Mouse (Mus musculus) midbrain, embryonic 16.5 days (tissue): ENCODE results near the gene Cdkl3. TPM values are rescaled to one million over a fixed set of nuclear protein-coding genes. Genes with fewer than 3 reads are reported as not detected.

Source experiments
- ATAC-seq: fragments of 200-750 bp; cut with Nextera tagmentation; 2 replicates; pipeline ENCODE4 v1.8.0; 2017; ENCODE audit warnings: moderate TSS enrichment
- H3K27ac ChIP-seq: fragments of 300-500 bp; sonication (generic); 2 replicates; pipeline ENCODE4 v1.5.1; 2014; ENCODE audit warnings: mild to moderate bottlenecking, low read length, mixed read lengths
- H3K27me3 ChIP-seq: fragments of 300-500 bp; sonication (generic); 2 replicates; pipeline ENCODE4 v1.6.1; 2014; ENCODE audit warnings: low read depth, low read length, mixed read lengths; ENCODE audit not compliant: control insufficient read depth, insufficient read depth
- H3K36me3 ChIP-seq: fragments of 300-500 bp; sonication (generic); 2 replicates; pipeline ENCODE4 v1.6.1; 2014; ENCODE audit warnings: mild to moderate bottlenecking, low read length, moderate library complexity, mixed read lengths; ENCODE audit not compliant: control insufficient read depth, insufficient read depth
- H3K4me1 ChIP-seq: fragments of 300-500 bp; sonication (generic); 2 replicates; pipeline ENCODE4 v1.6.1; 2014; ENCODE audit warnings: mild to moderate bottlenecking, low read length, mixed read lengths; ENCODE audit not compliant: control insufficient read depth, insufficient read depth
- H3K4me2 ChIP-seq: fragments of 300-500 bp; sonication (generic); 2 replicates; pipeline ENCODE4 v1.6.1; 2014; ENCODE audit warnings: mild to moderate bottlenecking, low read length, mixed read lengths
- H3K4me3 ChIP-seq: fragments of 300-500 bp; sonication (generic); 2 replicates; pipeline ENCODE4 v1.5.1; 2014; ENCODE audit warnings: low read depth, mild to moderate bottlenecking, low read length, moderate library complexity, mixed read lengths
- H3K9ac ChIP-seq: fragments of 300-500 bp; sonication (generic); 2 replicates; pipeline ENCODE4 v1.6.1; 2014; ENCODE audit warnings: low read depth, low read length, mixed read lengths
- H3K9me3 ChIP-seq: fragments of 300-500 bp; sonication (generic); replicated peaks from 2 replicates; pipeline ENCODE4 v1.6.1; 2014; ENCODE audit warnings: mild to moderate bottlenecking, low read length, mixed read lengths; ENCODE audit not compliant: control insufficient read depth, poor library complexity, severe bottlenecking
- WGBS: fragments of 180-500 bp; shearing (Covaris S2); extraction: QIAGEN DNeasy Blood & Tissue Kit; methylation state at CpG from one replicate; pipeline ENCODE4 v1.1.7; 2014; 5-methylcytosine and 5-hydroxymethylcytosine counted together
- polyA plus RNA-seq: library from polyadenylated mRNA; unstranded; fragments of >200 nt; fragmentation: Nextera tagmentation; extraction: Ambion mirVana; gene quantifications from 2 replicates; pipeline ENCODE4 v1.2.1, GENCODE M21; 2015

The Cdkl3 gene
- polyA plus RNA-seq, 1 experiment from 2014 or later = 34.4 TPM

DNA sequence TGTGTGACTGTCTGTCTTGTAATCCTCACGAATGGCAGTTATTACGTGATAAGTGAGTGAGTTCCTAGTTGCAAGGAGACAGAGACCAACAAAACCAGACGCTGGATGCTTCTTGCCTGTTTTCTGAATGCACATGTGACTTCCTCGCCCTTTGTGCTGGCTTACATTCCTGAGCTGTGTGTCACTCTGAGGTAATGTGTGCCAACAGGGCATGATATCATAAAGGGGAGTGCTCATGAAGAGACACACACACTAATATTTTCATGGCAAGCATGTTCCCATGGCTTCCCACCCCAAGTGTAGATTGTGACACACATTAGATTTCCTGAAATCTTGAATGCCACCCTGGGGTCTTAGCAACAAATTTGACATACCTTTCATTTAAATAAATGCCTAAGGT lies 73.9 kb downstream of the Cdkl3 start:
- no peaks in the 10 kb centered on the region for H3K9me3 ChIP-seq
- WGBS = 89% methylated on average over 4 of the region's 4 CpGs
- no peak overlapping the region for H3K4me3 ChIP-seq
- H3K4me2 ChIP-seq = no peak overlapping the region
- no peaks in the 10 kb centered on the region for H3K36me3 ChIP-seq
- no peaks in the 10 kb centered on the region for H3K4me1 ChIP-seq
- ATAC-seq = no peak
- H3K27me3 ChIP-seq = no peaks in the 10 kb centered on the region
- H3K27ac ChIP-seq = no peak overlapping the region
- H3K9ac ChIP-seq = no peak overlapping the region

GRCm38 (mm10) chr11:52079978-52080377 lies 76.0 kb downstream of the Cdkl3 start:
- H3K27me3 ChIP-seq = no peaks in the 10 kb centered on the region
- no peak overlapping the region for H3K9ac ChIP-seq
- peak; percentile 54; the same call in 1 of the 2 replicates for ATAC-seq
- no peaks in the 10 kb centered on the region for H3K36me3 ChIP-seq
- WGBS = 7% methylated on average over 5 of the region's 5 CpGs
- no peak overlapping the region for H3K4me2 ChIP-seq
- H3K27ac ChIP-seq = no peak overlapping the region
- H3K4me3 ChIP-seq = no peak overlapping the region
- no peaks in the 10 kb centered on the region for H3K9me3 ChIP-seq
- no peaks in the 10 kb centered on the region for H3K4me1 ChIP-seq

DNA sequence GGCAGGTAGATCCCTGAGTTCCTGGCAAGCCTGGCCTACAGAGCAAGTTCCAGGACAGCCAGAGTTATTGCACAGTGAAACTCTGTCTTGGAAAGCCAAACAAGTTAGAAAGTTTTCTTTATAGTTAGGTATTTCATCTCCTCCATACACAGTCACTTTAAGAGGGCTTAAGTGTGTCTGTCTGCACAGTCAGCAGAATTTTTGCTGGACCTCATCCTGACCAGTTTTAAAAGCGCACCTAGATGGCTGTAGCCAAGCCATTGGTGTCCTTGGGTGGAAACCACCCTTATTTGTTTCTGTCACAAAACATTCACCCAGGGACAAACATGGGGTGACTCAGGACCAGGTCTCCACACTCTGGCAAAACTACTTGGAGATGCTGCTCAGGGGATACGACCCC lies 76.6 kb downstream of the Cdkl3 start:
- Histone ChIP-seq H3K36me3 (no peaks in the 10 kb centered on the region), H3K9me3 (no peaks in the 10 kb centered on the region), H3K27ac (no peak overlapping the region), H3K4me3 (no peak overlapping the region), H3K4me2 (no peak overlapping the region), H3K27me3 (no peaks in the 10 kb centered on the region), H3K9ac (no peak overlapping the region), H3K4me1 (no peaks in the 10 kb centered on the region)
- ATAC-seq = no peak
- 87% methylated on average over 2 of the region's 2 CpGs for WGBS

GRCm38 (mm10) chr11:52085857-52086203 lies 81.8 kb downstream of the Cdkl3 start:
- Histone ChIP-seq H3K27ac (peak overlapping the region; percentile 72), H3K9ac (no peak overlapping the region), H3K4me2 (0 out of 2 replicates have a peak overlapping the region, but pooled peaks have one; percentile 21), H3K27me3 (no peaks in the 10 kb centered on the region), H3K9me3 (no peaks in the 10 kb centered on the region), H3K36me3 (no peaks in the 10 kb centered on the region), H3K4me3 (no peak overlapping the region), H3K4me1 (peaks cover 4% of the 10 kb centered on the region; the same call in 1 of the 2 replicates)
- 46% methylated on average over 4 of the region's 4 CpGs for WGBS
- peak; percentile 54 for ATAC-seq

DNA sequence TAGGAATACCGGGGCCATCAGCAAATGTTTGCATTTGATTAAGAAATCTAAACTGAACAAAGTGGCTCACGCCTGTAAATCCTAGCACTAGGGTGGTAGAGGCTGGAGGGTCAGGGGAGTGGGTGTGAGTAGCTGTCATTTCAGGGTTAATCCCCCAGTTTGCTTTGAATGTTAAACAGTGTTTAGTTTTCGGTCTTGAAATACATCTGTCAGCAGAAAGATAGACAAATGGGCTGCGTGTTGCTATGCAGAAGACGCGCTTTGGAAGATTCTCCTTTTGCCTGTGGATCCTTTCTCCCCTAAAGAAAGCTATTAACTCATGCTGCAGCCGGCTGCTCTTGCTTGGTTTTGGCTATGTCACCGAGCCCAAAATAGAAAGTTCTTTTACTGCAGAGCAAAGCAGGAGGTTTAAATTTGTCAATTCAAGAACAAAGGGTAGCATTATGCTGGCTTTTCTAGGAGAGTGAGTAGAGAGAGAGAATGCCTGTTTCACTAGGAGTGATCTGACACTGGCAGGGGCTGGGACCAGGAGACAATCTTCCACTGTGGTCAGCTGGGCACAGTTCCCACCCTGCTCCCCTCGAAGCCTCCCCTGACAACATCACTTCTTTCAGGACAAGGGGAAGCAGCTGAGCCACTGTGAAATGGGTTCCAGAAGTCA lies 82.3 kb downstream of the Cdkl3 start:
- 0 out of 2 replicates have a peak overlapping the region, but pooled peaks have one; percentile 21 for H3K4me2 ChIP-seq
- no peak overlapping the region for H3K4me3 ChIP-seq
- peaks cover 4% of the 10 kb centered on the region; the same call in 1 of the 2 replicates for H3K4me1 ChIP-seq
- peak; percentile 88 for ATAC-seq
- no peaks in the 10 kb centered on the region for H3K9me3 ChIP-seq
- H3K27ac ChIP-seq = peak overlapping the region; percentile 72
- 24% methylated on average over 9 of the region's 9 CpGs for WGBS
- H3K9ac ChIP-seq = no peak overlapping the region
- H3K36me3 ChIP-seq = no peaks in the 10 kb centered on the region
- no peaks in the 10 kb centered on the region for H3K27me3 ChIP-seq

GRCm38 (mm10) chr11:52089291-52089690 lies 85.3 kb downstream of the Cdkl3 start:
- Histone ChIP-seq H3K4me3 (no peak overlapping the region), H3K9ac (no peak overlapping the region), H3K4me1 (peaks cover 4% of the 10 kb centered on the region; the same call in 1 of the 2 replicates), H3K27ac (no peak overlapping the region), H3K4me2 (no peak overlapping the region), H3K36me3 (no peaks in the 10 kb centered on the region), H3K9me3 (no peaks in the 10 kb centered on the region), H3K27me3 (no peaks in the 10 kb centered on the region)
- no peak for ATAC-seq
- WGBS = 79% methylated on average over 8 of the region's 8 CpGs

DNA sequence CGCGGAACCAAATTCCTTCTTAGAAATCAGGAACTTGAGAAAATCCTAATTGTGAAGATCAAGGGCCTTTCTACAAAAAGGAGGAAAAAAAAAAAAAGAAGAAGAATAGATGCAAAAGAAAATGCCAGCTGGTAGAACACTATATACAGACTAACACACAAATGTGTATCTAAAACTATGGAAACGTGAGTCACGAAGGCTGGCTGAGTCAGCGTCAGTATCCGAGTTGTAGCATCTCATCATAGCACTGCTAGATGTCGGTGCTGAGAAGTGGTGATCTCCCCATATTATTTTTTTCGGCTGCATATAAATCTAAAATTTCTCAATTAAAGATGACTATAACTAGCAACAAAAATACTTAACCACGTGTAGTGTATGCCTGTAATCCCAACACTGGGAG lies 87.2 kb downstream of the Cdkl3 start:
- H3K4me1 ChIP-seq = no peaks in the 10 kb centered on the region; the same call in 1 of the 2 replicates
- no peak overlapping the region for H3K4me2 ChIP-seq
- no peak overlapping the region for H3K4me3 ChIP-seq
- no peak for ATAC-seq
- 89% methylated on average over 9 of the region's 9 CpGs for WGBS
- H3K36me3 ChIP-seq = no peaks in the 10 kb centered on the region
- no peak overlapping the region for H3K9ac ChIP-seq
- H3K27me3 ChIP-seq = no peaks in the 10 kb centered on the region
- H3K27ac ChIP-seq = no peak overlapping the region
- no peaks in the 10 kb centered on the region for H3K9me3 ChIP-seq

DNA sequence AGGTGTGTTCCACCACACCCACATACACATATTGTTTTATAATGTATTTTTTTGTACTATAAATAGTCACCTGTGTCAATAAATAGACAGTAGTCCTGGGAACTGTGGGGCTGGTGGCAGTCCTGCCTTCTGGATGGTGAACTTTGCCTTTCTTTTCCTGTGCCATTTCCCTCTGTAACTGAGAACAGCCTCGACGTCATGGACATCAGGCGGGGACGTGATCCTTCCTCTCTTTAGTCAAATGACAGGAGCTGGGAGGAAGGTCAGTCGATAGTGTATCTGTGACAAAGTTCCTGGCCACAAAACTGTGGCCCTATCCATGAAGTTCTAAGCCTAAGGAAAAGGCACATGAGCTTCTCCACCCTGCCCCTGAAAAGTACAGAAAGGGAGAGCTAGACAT lies 90.5 kb downstream of the Cdkl3 start:
- no peak overlapping the region for H3K4me2 ChIP-seq

DNA sequence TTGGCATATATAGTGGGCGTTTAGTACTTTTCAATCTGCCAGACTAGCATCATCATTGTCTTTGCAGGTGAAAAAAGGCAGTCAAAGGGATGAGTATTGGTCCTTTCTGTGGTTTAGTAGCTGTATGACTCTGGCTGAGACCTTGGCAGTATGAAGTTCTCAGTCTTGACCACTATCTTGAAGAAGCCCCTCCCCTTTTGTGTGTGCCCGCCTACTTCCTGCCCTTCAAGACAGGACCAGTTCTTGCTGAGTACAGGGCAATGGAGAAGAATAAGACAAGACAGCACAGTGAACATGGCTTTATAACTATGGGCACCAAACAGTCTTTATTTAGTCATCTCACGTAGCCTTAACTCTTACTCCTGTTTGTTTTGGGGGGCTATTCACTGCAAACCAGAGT lies 93.0 kb downstream of the Cdkl3 start:
- H3K4me3 ChIP-seq = no peak overlapping the region
- WGBS = 75% methylated on average over 3 of the region's 3 CpGs

More for the DNA sequence above, 90.5 kb downstream of the Cdkl3 start:
- Histone ChIP-seq H3K4me1 (peaks cover 6% of the 10 kb centered on the region), H3K27ac (no peak overlapping the region), H3K4me3 (no peak overlapping the region), H3K36me3 (no peaks in the 10 kb centered on the region), H3K9me3 (no peaks in the 10 kb centered on the region), H3K9ac (no peak overlapping the region), H3K27me3 (no peaks in the 10 kb centered on the region)
- WGBS = 70% methylated on average over 5 of the region's 5 CpGs
- no peak for ATAC-seq

More for the DNA sequence above, 93.0 kb downstream of the Cdkl3 start:
- Histone ChIP-seq H3K9ac (no peak overlapping the region), H3K36me3 (no peaks in the 10 kb centered on the region), H3K9me3 (no peaks in the 10 kb centered on the region), H3K4me1 (peaks cover 25% of the 10 kb centered on the region), H3K27me3 (no peaks in the 10 kb centered on the region), H3K27ac (no peak overlapping the region), H3K4me2 (no peak overlapping the region)
- no peak for ATAC-seq
